Mouse (Mus musculus) heart, adult 2 months (tissue): ENCODE results near the gene Dcbld2.

ENCODE experiments used
- CTCF ChIP-seq: fragments of 200-600 bp; IDR thresholded peaks from 2 replicates; pipeline ENCODE4 v1.8.1; 2022; ENCODE audit warnings: antibody characterized with exemption, mild to moderate bottlenecking, moderate library complexity
- POLR2A ChIP-seq: fragments of 200-500 bp; IDR thresholded peaks from 2 replicates; pipeline ENCODE4 v1.6.1; 2011; ENCODE audit warnings: mild to moderate bottlenecking, low read depth, low read length, control low read depth; ENCODE audit not compliant: insufficient read depth

- TF ChIP-seq POLR2A (no peak), CTCF (no peak)
Measured at GRCm38 (mm10) chr16:58398604-58399003, 9.6 kb upstream of the Dcbld2 start.
